Mouse (Mus musculus): Measurements from ENCODE around the gene Tle3. TPM values are rescaled to one million over a fixed set of nuclear protein-coding genes. Genes with fewer than 3 reads are reported as not detected.

Tle3 gene
- polyA plus RNA-seq, 2 experiments, result 45.1 to 113 TPM

GRCm38 (mm10) chr9:61381063-61381408 lies 8.9 kb downstream of the Tle3 start:
- H3K4me2 ChIP-seq (replicated peaks; ENCODE audit: low read depth, low read length, severe bottlenecking), result no peak overlapping the region
- 52% methylated on average over 2 of the region's 2 CpGs for WGBS
- no peak for ATAC-seq (ENCODE audit: low FRiP score, low read depth)
- no peak overlapping the region for H3K27ac ChIP-seq (replicated peaks; ENCODE audit: low read depth, low read length)
- H3K4me3 ChIP-seq (replicated peaks; ENCODE audit: low read length), result no peak overlapping the region
- H3K36me3 ChIP-seq (ENCODE audit: control insufficient read depth, insufficient read depth, low read length), result peaks cover 72% of the 10 kb centered on the region
- peaks cover 98% of the 10 kb centered on the region for H3K4me1 ChIP-seq (ENCODE audit: control insufficient read depth, insufficient read depth, low read length)
- no peak overlapping the region for H3K9ac ChIP-seq (ENCODE audit: low read depth, low read length, severe bottlenecking)
- no peaks in the 10 kb centered on the region for H3K9me3 ChIP-seq (ENCODE audit: control insufficient read depth, low read length)
- DNase-seq (ENCODE audit: low spot score), result no peak
- TF ChIP-seq POLR2A (IDR thresholded peaks at IDR 0.05; ENCODE audit: borderline replicate concordance, extremely low read depth, insufficient read depth, insufficient read length), result no peak
- no peaks in the 10 kb centered on the region for H3K27me3 ChIP-seq (ENCODE audit: control insufficient read depth, insufficient read depth, low read length)

DNA sequence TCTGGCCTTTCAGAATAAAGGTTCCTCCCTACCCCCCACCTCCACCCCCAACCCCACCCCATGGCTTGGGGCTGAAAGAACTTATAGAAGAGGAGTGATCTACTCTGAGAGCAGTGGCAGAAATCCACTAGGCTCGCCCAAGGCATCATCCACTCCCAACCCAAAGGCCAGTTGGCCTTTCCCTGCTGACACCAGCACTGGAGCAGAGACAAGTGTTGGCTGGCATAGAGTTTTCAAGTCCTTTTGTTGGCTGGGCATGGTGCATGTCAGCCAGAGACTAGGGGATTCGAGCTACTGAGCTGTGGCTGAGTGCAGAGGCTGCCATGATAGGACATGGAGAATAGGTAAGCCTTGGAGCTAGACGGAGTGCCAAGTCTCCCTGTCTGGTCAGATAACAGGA lies 9.3 kb downstream of the Tle3 start:
- DNase-seq (ENCODE audit: low spot score), result no peak
- H3K4me1 ChIP-seq (ENCODE audit: control insufficient read depth, insufficient read depth, low read length), result peaks cover 94% of the 10 kb centered on the region
- 89% methylated on average over 3 of the region's 3 CpGs for WGBS
- H3K27ac ChIP-seq (replicated peaks; ENCODE audit: low read depth, low read length), result no peak overlapping the region
- TF ChIP-seq POLR2A (IDR thresholded peaks at IDR 0.05; ENCODE audit: borderline replicate concordance, extremely low read depth, insufficient read depth, insufficient read length), result no peak
- no peaks in the 10 kb centered on the region for H3K27me3 ChIP-seq (ENCODE audit: control insufficient read depth, insufficient read depth, low read length)
- H3K4me3 ChIP-seq (replicated peaks; ENCODE audit: low read length), result no peak overlapping the region
- H3K9ac ChIP-seq (ENCODE audit: low read depth, low read length, severe bottlenecking), result no peak overlapping the region
- H3K4me2 ChIP-seq (replicated peaks; ENCODE audit: low read depth, low read length, severe bottlenecking), result no peak overlapping the region
- H3K9me3 ChIP-seq (ENCODE audit: control insufficient read depth, low read length), result no peaks in the 10 kb centered on the region
- ATAC-seq (ENCODE audit: low FRiP score, low read depth), result no peak
- H3K36me3 ChIP-seq (ENCODE audit: control insufficient read depth, insufficient read depth, low read length), result peaks cover 70% of the 10 kb centered on the region

DNA sequence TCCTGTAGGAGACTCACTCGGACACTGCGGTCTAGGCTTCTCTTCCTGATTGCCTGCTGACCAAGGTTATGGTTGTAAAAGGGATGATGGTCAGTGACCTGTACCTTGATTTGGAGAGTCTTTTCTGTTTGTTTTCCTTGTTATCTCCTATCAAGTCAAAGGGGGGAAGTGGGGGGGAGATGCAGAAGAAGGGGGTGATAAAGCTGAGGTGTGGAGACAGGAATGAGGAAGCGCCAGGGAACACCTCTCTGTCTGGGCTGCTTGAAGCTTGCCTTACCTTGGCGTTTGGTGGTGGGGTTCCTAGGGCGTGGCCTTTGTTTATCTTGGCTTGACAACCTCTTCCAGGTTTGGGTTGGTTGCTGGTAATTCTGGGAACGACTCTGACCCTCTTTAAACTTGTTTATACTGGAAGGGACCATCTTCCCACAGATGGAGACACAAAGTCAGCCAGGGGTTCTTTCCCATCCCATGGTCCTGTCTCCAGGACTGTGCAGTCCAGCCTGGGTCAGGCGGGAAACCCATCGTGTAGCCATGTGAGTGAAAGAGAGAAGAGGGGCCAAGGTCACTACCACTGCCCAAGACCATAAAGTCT lies 10.5 kb downstream of the Tle3 start:
- Histone ChIP-seq H3K4me1 (ENCODE audit: control insufficient read depth, insufficient read depth, low read length) (peaks cover 83% of the 10 kb centered on the region), H3K27me3 (ENCODE audit: control insufficient read depth, insufficient read depth, low read length) (no peaks in the 10 kb centered on the region), H3K9ac (ENCODE audit: low read depth, low read length, severe bottlenecking) (no peak overlapping the region), H3K4me3 (replicated peaks; ENCODE audit: low read length) (no peak overlapping the region), H3K4me2 (replicated peaks; ENCODE audit: low read depth, low read length, severe bottlenecking) (no peak overlapping the region), H3K36me3 (ENCODE audit: control insufficient read depth, insufficient read depth, low read length) (peaks cover 70% of the 10 kb centered on the region), H3K9me3 (ENCODE audit: control insufficient read depth, low read length) (no peaks in the 10 kb centered on the region), H3K27ac (replicated peaks; ENCODE audit: low read depth, low read length) (no peak overlapping the region)
- DNase-seq (ENCODE audit: low spot score), result no peak
- ATAC-seq (ENCODE audit: low FRiP score, low read depth), result no peak
- TF ChIP-seq POLR2A (IDR thresholded peaks at IDR 0.05; ENCODE audit: borderline replicate concordance, extremely low read depth, insufficient read depth, insufficient read length), result no peak
- WGBS, result 58% methylated on average over 8 of the region's 8 CpGs

- no peak for DNase-seq (ENCODE audit: low spot score)
- Histone ChIP-seq H3K4me3 (replicated peaks; ENCODE audit: low read length) (no peak overlapping the region), H3K9ac (ENCODE audit: low read depth, low read length, severe bottlenecking) (no peak overlapping the region), H3K9me3 (ENCODE audit: control insufficient read depth, low read length) (no peaks in the 10 kb centered on the region), H3K36me3 (ENCODE audit: control insufficient read depth, insufficient read depth, low read length) (peaks cover 71% of the 10 kb centered on the region), H3K27ac (replicated peaks; ENCODE audit: low read depth, low read length) (no peak overlapping the region), H3K4me1 (ENCODE audit: control insufficient read depth, insufficient read depth, low read length) (peaks cover 78% of the 10 kb centered on the region), H3K27me3 (ENCODE audit: control insufficient read depth, insufficient read depth, low read length) (no peaks in the 10 kb centered on the region), H3K4me2 (replicated peaks; ENCODE audit: low read depth, low read length, severe bottlenecking) (no peak overlapping the region)
- WGBS, result 51% methylated on average over 6 of the region's 6 CpGs
- no peak for ATAC-seq (ENCODE audit: low FRiP score, low read depth)
- TF ChIP-seq POLR2A (IDR thresholded peaks at IDR 0.05; ENCODE audit: borderline replicate concordance, extremely low read depth, insufficient read depth, insufficient read length), result no peak
Observed at GRCm38 (mm10) chr9:61384101-61384500, 11.9 kb downstream of the Tle3 start.

DNA sequence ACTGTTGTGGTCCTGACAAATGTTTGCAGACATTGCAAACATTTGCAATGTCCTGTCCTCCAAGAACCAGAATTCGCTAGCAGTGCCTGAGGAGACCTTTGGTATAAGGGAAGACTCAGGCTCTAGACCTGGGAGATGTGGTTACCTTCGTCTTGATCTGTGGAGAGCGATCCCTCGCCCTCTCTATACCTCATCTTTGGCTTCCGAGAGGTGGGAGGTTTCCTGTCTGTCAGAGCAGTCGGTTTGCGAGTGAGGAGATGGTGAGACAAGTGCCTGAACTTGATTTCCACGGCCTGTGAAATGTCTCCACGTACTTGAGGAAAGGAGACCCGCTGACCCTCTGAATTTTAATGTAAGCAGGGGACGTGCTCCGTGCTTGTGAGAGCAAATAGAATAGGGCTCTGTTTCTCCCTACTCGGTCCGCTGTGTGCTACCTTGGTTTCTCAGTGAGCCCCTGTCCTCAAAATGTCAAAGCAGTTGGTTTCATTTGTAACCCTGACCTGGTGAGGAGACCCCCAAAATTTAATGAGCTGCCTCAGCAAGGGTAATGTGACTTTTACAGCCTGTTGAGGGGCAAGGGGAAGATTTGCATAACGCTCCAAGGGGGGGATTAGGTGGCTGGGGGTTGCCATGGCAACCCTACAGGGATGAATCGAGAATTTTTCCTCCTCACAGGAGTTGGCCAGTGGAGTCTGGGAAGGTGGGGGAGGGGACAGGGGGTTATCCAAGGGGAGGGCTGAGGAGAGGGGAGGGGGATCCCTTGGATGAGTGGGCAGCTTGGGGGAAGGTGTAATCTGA lies 12.7 kb downstream of the Tle3 start:
- ATAC-seq (ENCODE audit: low FRiP score, low read depth) (no peak), DNase-seq (ENCODE audit: low spot score) (no peak)
- Histone ChIP-seq H3K36me3 (ENCODE audit: control insufficient read depth, insufficient read depth, low read length) (peaks cover 74% of the 10 kb centered on the region), H3K4me1 (ENCODE audit: control insufficient read depth, insufficient read depth, low read length) (peaks cover 71% of the 10 kb centered on the region), H3K9ac (ENCODE audit: low read depth, low read length, severe bottlenecking) (no peak overlapping the region), H3K27ac (replicated peaks; ENCODE audit: low read depth, low read length) (no peak overlapping the region), H3K4me3 (replicated peaks; ENCODE audit: low read length) (no peak overlapping the region), H3K9me3 (ENCODE audit: control insufficient read depth, low read length) (no peaks in the 10 kb centered on the region), H3K4me2 (replicated peaks; ENCODE audit: low read depth, low read length, severe bottlenecking) (peak overlapping the region; percentile 21; the same call in 1 of the 2 replicates), H3K27me3 (ENCODE audit: control insufficient read depth, insufficient read depth, low read length) (no peaks in the 10 kb centered on the region)
- TF ChIP-seq POLR2A (IDR thresholded peaks at IDR 0.05; ENCODE audit: borderline replicate concordance, extremely low read depth, insufficient read depth, insufficient read length), result no peak
- WGBS, result 16% methylated on average over 16 of the region's 16 CpGs
